Mouse (Mus musculus): ENCODE data around the gene Gpr19. TPM values are rescaled to one million over a fixed set of nuclear protein-coding genes. Genes with fewer than 3 reads are reported as not detected.

Gpr19 gene
- total and polyA plus RNA-seq, 3 experiments = 5.2 to 9.6 (median 8.6) TPM

GRCm38 (mm10) chr6:134848197-134848890 is 50.0 kb downstream of the Gpr19 start:
- peak; percentile 18 for DNase-seq

- no peak for DNase-seq
Observed at GRCm38 (mm10) chr6:134847550-134847949, 50.8 kb downstream of the Gpr19 start.

GRCm38 (mm10) chr6:134846308-134846707 is 52.1 kb downstream of the Gpr19 start:
- peak; percentile 56 for DNase-seq

- DNase-seq = no peak
Observed at GRCm38 (mm10) chr6:134845726-134846125, 52.7 kb downstream of the Gpr19 start.

GRCm38 (mm10) chr6:134840346-134840745 is 58.0 kb downstream of the Gpr19 start:
- DNase-seq = peak; percentile 19

GRCm38 (mm10) chr6:134838111-134838510 is 60.3 kb downstream of the Gpr19 start:
- DNase-seq = no peak

GRCm38 (mm10) chr6:134834585-134835251 is 63.7 kb downstream of the Gpr19 start:
- DNase-seq = no peak

GRCm38 (mm10) chr6:134830776-134831175 is 67.6 kb downstream of the Gpr19 start:
- DNase-seq = no peak

- peak; percentile 100 for DNase-seq
Observed at GRCm38 (mm10) chr6:134829786-134830700, 68.3 kb downstream of the Gpr19 start, which contains the start of gene Crebl2. Crebl2 (plus strand) TSS chr6:134830154.

GRCm38 (mm10) chr6:134822844-134823243 is 75.5 kb downstream of the Gpr19 start:
- DNase-seq = no peak

- no peak for DNase-seq
Observed at GRCm38 (mm10) chr6:134820411-134820810, 78.0 kb downstream of the Gpr19 start.

- DNase-seq = no peak
Observed at GRCm38 (mm10) chr6:134819741-134820140, 78.6 kb downstream of the Gpr19 start.

Other genes with a start within 250 kb of the Gpr19 start
- gene Dusp16, start 106.0 kb downstream of the Gpr19 start, total RNA-seq (2021) = 10 to 100 TPM; 22.7 to 28.6 TPM
- gene Dusp16, start 106.0 kb downstream of the Gpr19 start, polyA plus RNA-seq (2012; rRNA removed) = 18.7 and 19.8 TPM in 2 replicates
- gene Crebl2, start 68.4 kb downstream of the Gpr19 start, total RNA-seq (2021) = 10 to 100 TPM; 24.3 to 42.2 TPM
- 6.2 and 6.6 TPM in 2 replicates for gene Crebl2, start 68.4 kb downstream of the Gpr19 start, polyA plus RNA-seq (2012; rRNA removed)
- 10 to 100 TPM; 41.5 to 42.2 TPM for gene Cdkn1b, start 21.8 kb upstream of the Gpr19 start, total RNA-seq (2021)
- 24.5 and 31.9 TPM in 2 replicates for gene Cdkn1b, start 21.8 kb upstream of the Gpr19 start, polyA plus RNA-seq (2012; rRNA removed)
- gene Apold1, start 83.1 kb upstream of the Gpr19 start, total RNA-seq (2021) = 1 to 10 TPM; 3.9 to 4.7 TPM
- 2.0 TPM in 2 replicates for gene Apold1, start 83.1 kb upstream of the Gpr19 start, polyA plus RNA-seq (2012; rRNA removed)
- 10 to 100 TPM; 57.9 to 61.4 TPM for gene Ddx47, start 113.0 kb upstream of the Gpr19 start, total RNA-seq (2021)
- gene Ddx47, start 113.0 kb upstream of the Gpr19 start, polyA plus RNA-seq (2012; rRNA removed) = 21.7 and 23.0 TPM in 2 replicates
- gene Gprc5a, start 167.1 kb upstream of the Gpr19 start, total RNA-seq (2021) = 1 to 10 TPM in 1 of 2 experiments, under 1 TPM in 1; 0.55 to 1.0 TPM
- 0.18 and 0.27 TPM in 2 replicates for gene Gprc5a, start 167.1 kb upstream of the Gpr19 start, polyA plus RNA-seq (2012; rRNA removed)
- not detected for gene Gprc5d, start 219.7 kb upstream of the Gpr19 start, total RNA-seq (2021)
- gene Gprc5d, start 219.7 kb upstream of the Gpr19 start, polyA plus RNA-seq (2012; rRNA removed) = not detected in 2 replicates

Data from adrenal gland, adult 2 months (tissue).